Mouse (Mus musculus): ENCODE measurements at regions not wholly inside any gene's neighbourhood (a gene's known extent, or its start where the extent isn't known, plus 50 kb on each side); places are given as distances from the start of the nearest gene placed in this dataset.

- no peak for TF ChIP-seq CTCF (IDR thresholded peaks at IDR 0.05; ENCODE audit: control insufficient read depth, insufficient read depth, low read length)
- no peak for TF ChIP-seq POLR2A (IDR thresholded peaks at IDR 0.05; ENCODE audit: borderline replicate concordance, control insufficient read depth, low read depth, low read length)
Measured at GRCm38 (mm10) chr4:8989110-8989509, 750.3 kb upstream of the Car8 start.
